Mouse (Mus musculus) forebrain, embryonic 14.5 days (tissue): ENCODE data around the gene Gm20479. TPM values are rescaled to one million over a fixed set of nuclear protein-coding genes. Genes with fewer than 3 reads are reported as not detected.

Experiments
- ATAC-seq: fragments of 200-750 bp; cut with Nextera tagmentation; 2 replicates; pipeline ENCODE4 v1.8.0; 2017; ENCODE audit warnings: mild to moderate bottlenecking, moderate library complexity
- DNase-seq: peaks from one replicate; pipeline ENCODE4 v3.0.0-alpha.2; 2015; ENCODE audit warnings: low spot score
- H3K27ac ChIP-seq: fragments of 300-500 bp; sonication (generic); 2 replicates; pipeline ENCODE4 v1.5.1; 2014; ENCODE audit warnings: low read depth, mild to moderate bottlenecking, control low read depth, low read length, moderate library complexity
- H3K27me3 ChIP-seq: fragments of 300-500 bp; sonication (generic); replicated peaks from 2 replicates; pipeline ENCODE4 v1.6.1; 2014; ENCODE audit warnings: low read length, control low read depth, mixed read lengths; ENCODE audit not compliant: control insufficient read depth, insufficient read depth
- H3K36me3 ChIP-seq: fragments of 300-500 bp; sonication (generic); 2 replicates; pipeline ENCODE4 v1.6.1; 2014; ENCODE audit warnings: low read length, control low read depth; ENCODE audit not compliant: control insufficient read depth, insufficient read depth
- H3K4me1 ChIP-seq: fragments of 300-500 bp; sonication (generic); 2 replicates; pipeline ENCODE4 v1.6.1; 2014; ENCODE audit warnings: antibody characterized with exemption, low read length, control low read depth; ENCODE audit not compliant: control insufficient read depth, insufficient read depth
- H3K4me2 ChIP-seq: fragments of 300-500 bp; sonication (generic); 2 replicates; pipeline ENCODE4 v1.6.1; 2014; ENCODE audit warnings: mild to moderate bottlenecking, control low read depth, low read length
- H3K4me3 ChIP-seq: fragments of 300-500 bp; sonication (generic); 2 replicates; pipeline ENCODE4 v1.5.1; 2014; ENCODE audit warnings: low read depth, low read length, control low read depth
- H3K9ac ChIP-seq: fragments of 300-500 bp; sonication (generic); 2 replicates; pipeline ENCODE4 v1.6.1; 2014; ENCODE audit warnings: mild to moderate bottlenecking, low read length, control low read depth, moderate library complexity
- H3K9me3 ChIP-seq: fragments of 300-500 bp; sonication (generic); replicated peaks from 2 replicates; pipeline ENCODE4 v1.6.1; 2016; ENCODE audit warnings: low read length, control low read depth, mixed read lengths; ENCODE audit not compliant: control insufficient read depth
- WGBS: fragments of 180-500 bp; shearing (Covaris S2); extraction: QIAGEN DNeasy Blood & Tissue Kit; methylation state at CpG from one replicate; pipeline ENCODE4 v1.1.7; 2014; 5-methylcytosine and 5-hydroxymethylcytosine counted together
- polyA plus RNA-seq: library from polyadenylated mRNA; unstranded; fragments of >200 nt; fragmentation: Nextera tagmentation; extraction: Ambion mirVana; gene quantifications from 2 replicates; pipeline ENCODE4 v1.2.1, GENCODE M21; 2014

The Gm20479 gene
- polyA plus RNA-seq = 0.38 TPM in 1 of 2 replicates, not detected in the other

DNA sequence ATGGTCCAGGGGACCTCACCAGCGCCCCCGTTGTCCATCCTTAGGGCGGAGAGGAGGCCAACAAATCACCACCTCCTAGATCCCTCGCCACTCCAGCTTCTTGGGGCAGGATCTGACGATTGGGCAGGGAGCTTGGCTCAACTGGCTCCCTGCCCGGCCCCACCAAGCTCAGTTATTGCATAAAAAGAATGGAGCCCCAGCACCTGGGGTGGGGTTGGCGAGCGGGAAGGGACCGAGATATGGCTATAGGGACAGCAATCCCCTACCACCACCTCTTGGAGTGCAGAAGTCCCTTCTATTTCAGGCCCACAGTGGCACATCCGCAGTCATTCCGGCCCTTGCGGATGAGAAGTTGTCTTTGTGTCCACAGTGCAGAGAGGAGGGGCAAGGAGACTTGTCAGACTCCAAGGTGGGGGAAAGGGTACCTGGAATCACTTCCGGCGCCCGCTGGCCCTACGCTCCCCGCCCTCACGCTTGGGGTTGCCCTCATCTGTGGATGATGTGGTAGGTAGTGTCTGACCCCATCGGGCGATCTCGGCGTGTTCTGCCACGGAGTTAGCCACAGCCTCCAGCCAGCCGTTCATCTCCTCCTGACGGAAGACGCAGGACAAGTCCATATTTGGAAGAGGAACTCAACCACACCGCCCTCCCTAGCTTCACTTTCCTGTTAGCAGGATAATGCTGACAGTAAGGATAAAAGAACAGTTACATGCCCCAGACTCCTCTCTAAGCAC lies at the start of gene Gm20479:
Gm20479 (minus strand) TSS at position 559 of the 734 bp plus-strand sequence.
- Histone ChIP-seq H3K9me3 (no peaks in the 10 kb centered on the region), H3K9ac (peak within 1 kb of the TSS; percentile 30; the same call in 1 of the 2 replicates), H3K27me3 (peaks cover 21% of the 10 kb centered on the region), H3K4me2 (peak within 1 kb of the TSS; percentile 67), H3K4me3 (peak within 1 kb of the TSS; percentile 72), H3K4me1 (peaks cover 16% of the 10 kb centered on the region), H3K27ac (no peak within 1 kb of the TSS; the same call in 1 of the 2 replicates), H3K36me3 (peaks cover 16% of the 10 kb centered on the region)
- 5% methylated on average over 26 of the region's 27 CpGs for WGBS
- DNase-seq = no peak
- ATAC-seq = no peak

DNA sequence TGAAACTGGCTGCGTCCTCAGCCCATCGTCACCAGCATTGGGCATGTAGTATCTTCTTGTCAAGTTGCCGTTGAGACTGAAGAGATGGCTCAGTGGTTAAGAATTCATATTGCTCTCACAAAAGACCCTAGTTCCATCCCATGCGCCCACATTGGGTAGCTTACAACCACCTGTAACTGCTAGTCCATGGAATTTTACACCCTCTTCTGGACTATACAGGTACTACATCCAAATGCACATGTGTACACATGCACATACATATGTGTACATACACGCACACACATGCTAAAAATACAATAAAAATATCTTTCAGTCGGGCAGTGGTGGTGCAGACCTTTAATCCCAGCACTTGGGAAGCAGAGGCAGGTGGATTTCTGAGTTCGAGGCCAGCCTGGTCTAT lies 49.3 kb upstream of the Gm20479 start:
- no peak for DNase-seq
- peaks cover 81% of the 10 kb centered on the region for H3K27me3 ChIP-seq
- WGBS = 84% methylated on average over 7 of the region's 7 CpGs
- H3K27ac ChIP-seq = no peak overlapping the region
- H3K9me3 ChIP-seq = 0 out of 2 replicates have a peak, but pooled peaks cover 5% of the 10 kb centered on the region
- H3K4me1 ChIP-seq = no peaks in the 10 kb centered on the region
- H3K36me3 ChIP-seq = no peaks in the 10 kb centered on the region
- H3K4me3 ChIP-seq = no peak overlapping the region
- no peak for ATAC-seq
- no peak overlapping the region for H3K4me2 ChIP-seq
- no peak overlapping the region for H3K9ac ChIP-seq

DNA sequence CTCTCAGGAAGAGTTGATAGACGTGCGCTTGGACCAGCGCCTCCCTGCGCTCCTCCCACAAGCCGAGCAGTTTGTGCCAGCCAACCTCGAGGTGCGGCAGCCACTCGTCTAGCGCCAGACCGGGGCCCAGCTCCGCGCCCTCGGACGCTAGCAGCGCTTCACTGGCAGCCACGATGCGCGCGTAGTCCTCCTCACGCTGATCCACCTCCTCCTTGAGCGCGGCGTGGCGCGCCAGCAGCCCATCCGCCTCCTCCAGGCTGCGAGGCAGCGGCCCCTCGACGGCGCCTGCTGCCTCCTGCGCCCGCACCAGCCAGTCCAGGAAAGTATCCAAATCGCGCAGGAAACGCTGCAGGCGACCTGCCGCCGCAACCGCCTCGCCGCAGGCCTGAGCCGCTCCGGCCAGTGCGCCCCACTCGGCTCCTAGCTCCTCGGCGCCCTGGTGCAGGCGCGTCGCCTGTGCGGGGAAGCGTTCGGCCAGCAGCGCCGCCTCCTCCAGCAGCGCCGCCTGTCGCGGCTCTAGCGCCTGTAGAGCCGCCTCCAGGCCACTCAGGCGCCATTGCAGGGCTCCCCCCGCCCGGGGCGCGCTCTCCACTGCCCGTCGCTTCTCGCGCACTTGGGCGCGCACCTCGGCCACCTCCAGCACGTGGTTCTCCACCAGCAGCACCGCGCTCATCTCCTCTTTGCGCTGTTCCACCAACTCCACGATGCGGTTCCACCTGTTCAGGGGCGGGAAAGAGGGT lies 47.2 kb upstream of the Gm20479 start:
- Histone ChIP-seq H3K27ac (no peak overlapping the region), H3K9ac (no peak overlapping the region), H3K4me1 (no peaks in the 10 kb centered on the region), H3K9me3 (0 out of 2 replicates have a peak, but pooled peaks cover 5% of the 10 kb centered on the region), H3K36me3 (no peaks in the 10 kb centered on the region), H3K4me2 (peak overlapping the region; percentile 7; the same call in 1 of the 2 replicates), H3K4me3 (0 out of 2 replicates have a peak overlapping the region, but pooled peaks have one; percentile 9), H3K27me3 (peaks cover 73% of the 10 kb centered on the region)
- WGBS = 6% methylated on average over 77 of the region's 81 CpGs
- DNase-seq (no peak), ATAC-seq (no peak)

DNA sequence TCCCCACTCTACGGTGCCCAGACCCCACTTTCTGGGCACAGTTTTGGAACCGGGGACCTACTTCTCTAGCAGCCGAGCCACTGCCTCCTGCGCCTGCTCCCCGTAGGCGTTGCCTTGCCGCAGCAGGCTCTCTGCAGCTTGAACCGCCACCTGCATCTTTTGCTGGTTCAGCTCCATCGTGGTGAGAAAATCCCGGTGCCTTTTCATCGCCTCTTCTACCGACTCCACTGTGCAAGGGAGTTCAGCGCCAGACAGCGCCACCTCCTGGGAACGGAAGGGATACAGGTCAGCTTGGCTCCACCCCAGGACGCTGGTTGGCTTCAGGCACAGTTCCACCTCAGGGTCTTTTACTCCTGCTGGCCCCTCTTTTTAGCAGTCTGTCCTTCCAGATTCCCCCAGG lies 45.5 kb upstream of the Gm20479 start:
- no peak overlapping the region for H3K9ac ChIP-seq

DNA sequence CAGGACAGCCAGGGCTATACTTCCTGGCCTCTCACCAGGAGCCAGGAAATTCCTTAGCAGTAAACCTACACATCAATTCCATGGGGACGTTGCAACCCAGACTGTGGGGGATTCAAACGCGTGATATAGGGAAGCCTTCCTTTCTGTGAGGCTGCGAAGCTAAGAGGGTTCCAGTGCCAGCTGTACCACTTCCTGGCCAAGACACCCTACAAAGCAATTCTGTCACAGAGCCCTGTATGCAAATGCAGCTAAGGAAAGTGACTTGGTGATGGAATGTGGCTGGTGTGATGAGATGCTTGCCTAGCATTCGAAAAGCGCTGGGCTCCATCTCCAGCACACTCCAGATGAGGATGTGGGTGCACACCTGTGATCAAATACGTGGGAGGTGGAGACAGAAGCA lies 43.3 kb upstream of the Gm20479 start:
- 0 out of 2 replicates have a peak, but pooled peaks cover 5% of the 10 kb centered on the region for H3K9me3 ChIP-seq
- ATAC-seq (no peak), DNase-seq (no peak)
- H3K4me1 ChIP-seq = peaks cover 5% of the 10 kb centered on the region; the same call in 1 of the 2 replicates
- H3K4me2 ChIP-seq = no peak overlapping the region
- peaks cover 66% of the 10 kb centered on the region for H3K27me3 ChIP-seq
- H3K36me3 ChIP-seq = no peaks in the 10 kb centered on the region
- no peak overlapping the region for H3K4me3 ChIP-seq
- no peak overlapping the region for H3K9ac ChIP-seq
- WGBS = 80% methylated on average over 7 of the region's 7 CpGs
- H3K27ac ChIP-seq = no peak overlapping the region

More for the DNA sequence above, 45.5 kb upstream of the Gm20479 start:
- Histone ChIP-seq H3K9me3 (0 out of 2 replicates have a peak, but pooled peaks cover 5% of the 10 kb centered on the region), H3K27ac (no peak overlapping the region), H3K4me2 (no peak overlapping the region), H3K4me1 (no peaks in the 10 kb centered on the region), H3K4me3 (no peak overlapping the region), H3K27me3 (peaks cover 65% of the 10 kb centered on the region), H3K36me3 (no peaks in the 10 kb centered on the region)
- 5% methylated on average over 16 of the region's 16 CpGs for WGBS
- peak; percentile 65 for DNase-seq
- 0 out of 2 replicates have a peak, but pooled peaks have one; percentile 32 for ATAC-seq

DNA sequence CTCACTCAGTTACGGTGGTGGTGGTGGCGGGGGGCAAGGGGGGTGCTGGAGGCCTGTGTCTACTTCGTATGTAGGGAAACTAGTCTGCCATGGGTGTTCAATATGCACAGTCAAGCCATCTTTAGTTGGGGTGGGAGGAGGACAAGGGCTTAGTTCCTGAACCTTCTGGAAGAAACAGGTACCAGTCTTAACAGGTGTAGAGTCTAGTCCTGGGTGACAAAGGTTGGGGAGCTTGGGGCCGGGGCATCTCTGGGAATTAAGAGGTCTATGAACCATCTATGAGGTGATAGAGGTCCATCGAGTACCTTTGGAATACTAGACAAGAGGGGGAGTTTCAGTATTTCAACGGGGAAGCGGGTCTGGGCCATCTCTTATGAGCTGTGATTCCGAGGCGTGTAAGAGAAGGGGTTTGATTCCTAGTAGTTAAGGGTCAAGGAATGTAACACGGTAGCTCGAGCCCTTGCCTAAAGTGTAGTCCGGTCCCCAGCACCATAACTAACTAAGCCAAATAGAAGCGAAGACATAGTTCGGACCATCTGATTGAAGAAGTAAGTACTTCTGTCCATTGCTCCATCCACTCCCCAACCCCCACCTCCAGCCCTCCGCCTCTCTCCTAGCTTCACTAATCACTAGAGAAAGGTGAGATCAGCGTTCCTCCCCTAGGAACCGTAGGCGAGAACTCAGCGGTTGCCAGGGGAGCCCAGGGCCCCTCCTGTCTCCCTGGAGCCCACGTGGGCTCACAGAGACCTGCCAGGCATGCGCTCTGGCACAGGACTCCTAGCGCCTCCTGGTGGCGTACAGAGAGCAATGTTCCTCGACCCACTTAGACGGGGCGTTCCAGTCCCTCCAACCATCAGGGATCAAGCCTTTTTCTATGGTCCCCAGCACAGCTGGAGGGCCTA lies 40.1 kb upstream of the Gm20479 start:
- DNase-seq = peak; percentile 71
- H3K4me3 ChIP-seq = peak overlapping the region; percentile 47; the same call in 1 of the 2 replicates
- peak; percentile 47 for ATAC-seq
- H3K9ac ChIP-seq = no peak overlapping the region
- WGBS = 18% methylated on average over 26 of the region's 26 CpGs
- H3K27ac ChIP-seq = no peak overlapping the region
- H3K4me1 ChIP-seq = peaks cover 5% of the 10 kb centered on the region; the same call in 1 of the 2 replicates
- no peaks in the 10 kb centered on the region for H3K36me3 ChIP-seq
- H3K4me2 ChIP-seq = peak overlapping the region; percentile 72
- peaks cover 58% of the 10 kb centered on the region for H3K27me3 ChIP-seq
- no peaks in the 10 kb centered on the region for H3K9me3 ChIP-seq

DNA sequence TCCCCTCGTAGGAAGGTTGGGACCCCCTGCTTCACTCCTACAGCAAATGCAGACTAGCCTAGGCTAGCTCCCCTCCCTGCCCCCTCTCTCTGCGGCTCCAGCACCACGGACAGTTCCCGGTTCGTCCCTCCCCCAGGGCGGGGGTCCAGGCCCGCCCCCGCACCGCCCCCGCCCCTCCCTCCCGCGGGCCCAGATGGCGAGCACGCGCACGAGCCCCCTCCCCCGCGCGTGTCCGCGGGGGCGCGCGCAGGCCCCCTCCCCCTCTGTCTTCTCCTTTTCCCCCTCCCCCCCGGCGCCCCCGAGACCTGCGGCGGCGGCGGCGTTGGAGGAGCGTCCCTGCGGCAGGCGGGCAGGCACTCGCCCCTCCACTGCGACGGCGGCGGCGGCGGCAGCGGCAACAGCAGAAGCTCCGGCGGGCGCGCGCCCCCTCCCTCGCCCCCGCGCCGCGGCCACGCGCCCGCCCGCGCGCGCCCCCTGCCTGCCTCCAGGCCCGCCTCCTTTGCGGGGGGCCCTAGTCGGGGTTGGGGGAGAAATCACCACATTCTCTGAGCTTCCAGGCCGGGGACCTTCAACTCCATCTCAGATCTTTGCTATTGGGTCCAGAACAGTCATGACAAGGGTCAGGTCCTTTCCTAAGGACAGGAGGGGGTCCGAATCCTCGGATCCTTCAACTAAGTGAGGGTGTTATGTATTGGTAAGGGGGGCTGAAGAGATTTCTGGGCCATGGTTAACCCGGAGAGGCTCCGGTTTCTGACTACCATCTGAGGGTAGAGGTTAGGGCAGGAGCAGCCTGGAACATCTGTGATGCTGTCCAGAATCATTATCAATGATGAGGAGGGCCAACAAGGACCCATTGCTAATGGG lies 39.2 kb upstream of the Gm20479 start:
- Histone ChIP-seq H3K9ac (peak overlapping the region; percentile 60), H3K9me3 (no peaks in the 10 kb centered on the region), H3K4me2 (peak overlapping the region; percentile 72), H3K27ac (no peak overlapping the region), H3K27me3 (peaks cover 59% of the 10 kb centered on the region), H3K36me3 (no peaks in the 10 kb centered on the region), H3K4me3 (peak overlapping the region; percentile 47), H3K4me1 (peaks cover 5% of the 10 kb centered on the region; the same call in 1 of the 2 replicates)
- 2% methylated on average over 33 of the region's 68 CpGs for WGBS
- peak; percentile 60 for ATAC-seq
- peak; percentile 47 for DNase-seq
